Mouse (Mus musculus) lung, adult 10 weeks (tissue): ENCODE measurements around the gene D17Wsu92e. TPM values are rescaled to one million over a fixed set of nuclear protein-coding genes. Genes with fewer than 3 reads are reported as not detected.

Experiments used
- polyA plus RNA-seq: library from polyadenylated mRNA; stranded (reverse); fragments of 350-450 nt; fragmentation: Illumina TruSeq; extraction: RNeasy Lipid Tissue Mini Kit (QIAGEN cat#74804); gene quantifications from one replicate; pipeline ENCODE4 v1.2.3, GENCODE M21; 2014; ENCODE audit warnings: low read depth, low replicate concordance; ENCODE audit not compliant: insufficient read depth

Gene D17Wsu92e
- 63.4 TPM for polyA plus RNA-seq

GRCm38 (mm10) chr17:27820568-27821406 is at the start of gene D17Wsu92e:
D17Wsu92e (minus strand) TSS chr17:27820648.

DNA sequence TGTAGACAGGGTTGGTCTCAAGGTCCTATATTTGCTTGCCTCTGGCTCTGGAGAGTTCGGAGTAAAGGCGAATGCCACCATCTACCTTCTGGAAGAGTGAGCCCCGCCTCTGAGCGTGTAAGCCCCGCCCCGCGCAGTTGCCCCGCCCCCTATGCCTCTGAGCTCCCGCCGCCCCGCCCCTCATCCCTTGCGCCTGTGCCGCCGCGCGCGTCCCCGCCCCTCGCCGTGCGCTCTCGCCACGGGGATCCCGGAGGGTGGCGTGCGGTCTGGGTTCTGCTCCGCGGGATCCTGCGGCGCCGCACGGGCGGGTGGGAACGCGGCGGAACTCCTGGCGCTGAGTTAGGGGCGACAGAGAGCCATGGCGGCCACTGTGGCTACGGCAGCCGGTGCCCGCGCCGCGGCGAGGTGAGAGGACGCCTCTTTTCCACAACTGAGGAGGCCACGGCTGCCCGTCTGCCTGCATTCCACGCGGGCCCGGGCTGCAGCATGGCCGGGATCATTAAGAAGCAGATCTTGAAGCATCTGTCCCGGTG is 35.9 kb upstream of the D17Wsu92e start, which contains the start of gene Uhrf1bp1:
Gene Uhrf1bp1, plus strand, starts transcription at position 177 of the 533 bp plus-strand sequence.

GRCm38 (mm10) chr17:27837850-27838249 is 17.4 kb upstream of the D17Wsu92e start, which contains the start of gene Snrpc:
Snrpc (plus strand) TSS chr17:27838150.

DNA sequence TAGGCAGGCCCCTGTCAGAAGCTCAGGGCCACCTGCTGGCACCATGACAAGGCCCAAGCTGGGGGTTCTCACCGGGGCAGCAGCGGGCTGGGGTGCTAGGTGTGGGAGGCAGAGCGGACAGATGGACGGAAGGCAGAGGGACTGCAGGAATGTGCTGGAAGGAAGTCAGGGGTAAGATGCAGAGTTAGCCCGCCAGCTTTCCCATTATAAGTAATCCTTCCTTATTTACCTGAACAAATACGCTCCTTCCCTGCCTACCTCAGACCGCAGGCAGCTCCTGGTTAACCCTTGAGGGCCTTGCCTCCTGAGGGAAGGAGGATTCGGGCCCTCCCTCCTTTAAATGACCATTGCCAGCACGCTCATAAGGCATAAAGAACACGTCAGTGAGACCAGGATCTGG is 91.7 kb downstream of the D17Wsu92e start, which contains the start of gene Spdef:
Gene Spdef, minus strand, starts transcription at position 186 of the 400 bp plus-strand sequence.

Other genes with a start within 250 kb of the D17Wsu92e start
- gene Nudt3, start 197.2 kb downstream of the D17Wsu92e start, polyA plus RNA-seq: 66.5 TPM
- gene RPS10-NUDT3, start 185.4 kb downstream of the D17Wsu92e start, polyA plus RNA-seq: not detected
- gene Rps10, start 184.0 kb downstream of the D17Wsu92e start, polyA plus RNA-seq: 1,905 TPM
- gene Pacsin1, start 165.1 kb downstream of the D17Wsu92e start, polyA plus RNA-seq: 0.43 TPM
- 2.5 TPM for gene Spdef, start 91.7 kb downstream of the D17Wsu92e start, polyA plus RNA-seq
- gene Snrpc, start 17.5 kb upstream of the D17Wsu92e start, polyA plus RNA-seq: 96.1 TPM
- gene Uhrf1bp1, start 35.8 kb upstream of the D17Wsu92e start, polyA plus RNA-seq: 2.2 TPM
- 21.2 TPM for gene Anks1, start 88.7 kb upstream of the D17Wsu92e start, polyA plus RNA-seq
- gene Taf11, start 89.2 kb upstream of the D17Wsu92e start, polyA plus RNA-seq: 33.1 TPM